In genomic region chr11:106759028-106759427, GRCm38 (mm10) we compare ENCODE assay signal across 1 mouse cellular context.
A peak's percentile ranks its signal among the peaks of the same experiment; 100 is the strongest.
TF ChIP-seq lines count a peak whose summit lies in the region.

No protein-coding gene starts in this region.

TF ChIP-seq in CH12.LX, 34 proteins besides CTCF, POLR2A, EP300 and RAD21 (continued from another document):
- TF ChIP-seq TBP (conservative IDR thresholded peaks at IDR 0.05; ENCODE audit: low read depth, low read length) (0 out of 2 replicates have a peak, but pooled peaks have one; percentile 32), SIN3A (IDR thresholded peaks at IDR 0.05; ENCODE audit: low read length) (peak; percentile 59; the same call in 1 of the 2 replicates), MEF2A (IDR thresholded peaks at IDR 0.05; ENCODE audit: borderline replicate concordance, low read depth, low read length) (peak; percentile 78), MYC (IDR thresholded peaks at IDR 0.05; ENCODE audit: low read depth, low read length) (peak; percentile 83), RCOR1 (conservative IDR thresholded peaks at IDR 0.05; ENCODE audit: low read depth, low read length) (no peak), JUND (conservative IDR thresholded peaks at IDR 0.05; ENCODE audit: low read depth, low read length) (0 out of 2 replicates have a peak, but pooled peaks have one; percentile 38), NELFE (IDR thresholded peaks at IDR 0.05; ENCODE audit: low read depth, low read length) (no peak), ZC3H11A (IDR thresholded peaks at IDR 0.05; ENCODE audit: low read depth, low read length) (no peak), NRF1 (IDR thresholded peaks at IDR 0.05; ENCODE audit: low read depth, low read length) (no peak), HCFC1 (IDR thresholded peaks at IDR 0.05; ENCODE audit: low read depth, low read length) (no peak), USF2 (conservative IDR thresholded peaks at IDR 0.05; ENCODE audit: low read depth, low read length) (no peak), ZNF384 (IDR thresholded peaks at IDR 0.05; ENCODE audit: low read depth, low read length) (no peak), ETS1 (conservative IDR thresholded peaks at IDR 0.05; ENCODE audit: low read depth, low read length) (peak; percentile 51; the same call in 1 of the 2 replicates), BHLHE40 (IDR thresholded peaks at IDR 0.05; ENCODE audit: low read depth, low read length) (peak; percentile 69), GABPA (IDR thresholded peaks at IDR 0.05; ENCODE audit: insufficient replicate concordance, low read depth, low read length) (no peak), SMC3 (IDR thresholded peaks at IDR 0.05; ENCODE audit: low read depth, low read length) (no peak), E2F4 (IDR thresholded peaks at IDR 0.05; ENCODE audit: insufficient replicate concordance, low read depth, low read length) (no peak), MXI1 (IDR thresholded peaks at IDR 0.05; ENCODE audit: low read depth, low read length) (no peak), JUN (IDR thresholded peaks at IDR 0.05; ENCODE audit: insufficient read depth, low read depth, low read length) (no peak), PAX5 (IDR thresholded peaks at IDR 0.05; ENCODE audit: low read length) (no peak), MAZ (IDR thresholded peaks at IDR 0.05; ENCODE audit: low read depth, low read length) (no peak), IRF4 (IDR thresholded peaks at IDR 0.05; ENCODE audit: low read depth, low read length) (peak; percentile 81), POLR2AphosphoS2 (IDR thresholded peaks at IDR 0.05; ENCODE audit: low read depth, low read length) (no peak), MAX (IDR thresholded peaks at IDR 0.05; ENCODE audit: low read length) (0 out of 2 replicates have a peak, but pooled peaks have one; percentile 15)
